Mouse (Mus musculus) liver, adult 2 months (tissue): ENCODE results near the gene Hoxa3.

ENCODE experiments used
- CTCF ChIP-seq: fragments of 200-500 bp; IDR thresholded peaks from 2 replicates; pipeline ENCODE4 v1.5.1; 2011; ENCODE audit warnings: low read depth, low read length, control low read depth
- POLR2A ChIP-seq: fragments of 200-500 bp; IDR thresholded peaks from 2 replicates; pipeline ENCODE4 v1.6.1; 2011; ENCODE audit warnings: low read length, control low read depth; ENCODE audit not compliant: insufficient read depth; ENCODE audit errors: extremely low read depth

DNA sequence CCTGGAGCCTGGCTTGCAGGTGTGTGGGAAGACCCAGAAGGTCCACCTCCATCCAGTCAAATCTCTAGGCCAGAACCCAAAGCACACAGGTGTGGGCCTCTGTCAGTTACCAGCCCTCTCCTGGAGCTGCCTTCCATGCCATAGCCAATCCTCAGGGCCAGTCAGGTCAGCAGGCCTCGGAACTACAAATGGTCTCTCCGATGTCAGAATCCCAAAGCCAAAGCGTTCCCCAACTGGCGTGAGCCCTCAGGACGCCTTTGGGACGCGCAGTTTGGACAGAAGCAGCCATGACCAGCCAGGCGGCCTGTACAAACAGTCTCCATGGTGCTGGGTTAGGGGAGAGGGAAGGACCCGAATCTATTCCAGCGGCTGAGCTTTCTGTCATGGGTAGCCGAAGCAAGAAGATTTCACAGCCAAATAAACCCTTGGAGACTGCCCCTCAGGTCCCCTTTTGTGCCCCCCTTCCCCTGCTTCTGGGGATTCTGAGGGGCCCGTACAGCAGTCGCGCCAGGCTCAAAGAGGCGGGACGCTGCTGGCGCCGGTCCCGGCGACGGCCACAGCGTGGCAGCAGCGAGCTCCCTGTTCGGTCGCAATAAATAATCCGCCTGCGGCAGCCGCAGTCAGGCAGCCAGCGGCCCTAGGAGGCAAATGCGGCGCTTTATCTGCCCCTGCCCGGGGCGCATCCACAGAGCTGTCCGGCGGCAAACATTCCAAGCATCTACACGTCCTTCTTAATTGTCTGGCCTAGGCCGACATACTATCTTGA lies 1.8 kb downstream of the Hoxa3 start:
- TF ChIP-seq POLR2A: no peak
- TF ChIP-seq CTCF: peak; percentile 84
